Mouse (Mus musculus) fibroblast of lung, adult 2 months (primary cell): ENCODE results near the gene Slc25a27.

Experiments
- DNase-seq: peaks from one replicate; pipeline ENCODE4 v3.0.0-alpha.2; 2011; ENCODE audit warnings: low read depth

The Slc25a27 gene

DNA sequence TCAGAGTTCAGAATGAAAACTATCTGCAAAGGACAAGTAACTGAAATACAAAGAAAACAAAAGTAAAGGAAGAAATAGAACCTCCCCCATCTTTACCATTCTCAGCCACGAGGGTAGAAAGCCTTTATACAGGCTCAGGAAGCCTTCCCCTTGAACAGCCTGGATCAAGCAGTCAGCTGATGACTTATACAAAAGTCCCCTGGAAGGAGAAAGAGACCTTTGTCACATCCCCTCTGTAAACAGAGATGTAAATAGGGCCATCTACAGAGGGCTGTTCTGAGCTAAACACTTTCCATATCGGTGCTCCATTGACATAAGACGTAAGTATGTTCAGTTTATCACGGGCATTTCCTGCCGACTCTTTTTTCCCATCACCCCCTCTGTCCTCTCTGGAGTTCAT, 20.1 kb downstream of the Slc25a27 start:
- DNase-seq = no peak

DNA sequence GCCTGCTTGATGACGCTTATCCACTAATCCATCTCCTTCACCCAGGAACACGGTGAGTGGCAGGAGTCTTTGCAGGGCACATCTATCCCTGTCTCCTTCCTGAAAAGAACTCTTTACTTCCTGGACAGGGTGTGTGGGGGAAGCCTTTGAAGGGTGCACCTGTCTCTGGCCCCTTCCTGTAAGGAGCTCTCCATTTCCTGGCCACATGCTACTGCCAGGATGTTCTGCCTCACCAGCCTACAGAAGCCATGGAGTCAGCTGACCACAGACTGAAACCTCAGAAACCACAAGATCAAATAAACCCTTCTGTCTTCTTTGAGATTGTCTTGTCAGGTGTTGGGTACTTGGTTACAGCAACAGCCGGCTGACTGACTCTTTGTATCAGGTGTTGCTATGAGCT, 21.9 kb downstream of the Slc25a27 start:
- no peak for DNase-seq

DNA sequence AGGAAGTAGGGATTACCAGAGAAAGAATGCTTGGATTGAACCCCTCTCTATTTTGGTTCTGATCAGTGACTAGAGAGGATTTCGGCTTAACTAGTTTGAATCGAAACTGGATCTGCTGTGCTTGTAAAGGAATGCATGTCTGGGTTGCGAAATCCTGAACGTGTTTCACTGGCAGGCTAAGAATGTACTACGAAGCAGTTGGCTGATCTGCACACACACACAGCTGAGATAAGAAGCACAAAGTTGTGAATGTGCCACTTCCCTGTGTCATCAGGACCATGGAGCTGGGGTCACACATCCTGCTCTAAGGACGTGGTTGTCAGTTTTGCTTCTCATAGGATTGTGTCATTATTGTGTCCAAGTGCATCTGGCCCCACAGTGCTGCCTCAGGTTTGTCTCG, 22.6 kb downstream of the Slc25a27 start:
- DNase-seq = peak; percentile 41

DNA sequence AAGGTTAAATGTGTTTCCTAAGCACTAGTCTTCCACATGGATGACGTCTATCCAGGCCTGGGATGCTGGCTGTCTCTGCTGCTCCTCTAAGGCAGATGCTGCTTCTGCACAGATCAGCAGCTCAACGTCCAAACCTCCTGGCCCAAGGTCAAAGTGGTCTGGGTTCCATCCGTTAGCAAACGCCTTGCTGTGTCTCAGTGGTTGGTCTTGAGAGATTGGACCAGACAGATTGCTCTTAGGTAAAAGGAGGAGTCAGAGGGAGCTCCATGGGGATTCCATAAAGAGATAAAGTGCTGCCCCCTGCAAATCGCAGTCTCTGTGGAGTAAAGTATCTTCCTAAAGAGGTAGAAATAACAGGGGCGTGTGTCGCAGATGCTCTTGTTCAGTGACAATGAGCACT, 23.8 kb downstream of the Slc25a27 start:
- DNase-seq = no peak

DNA sequence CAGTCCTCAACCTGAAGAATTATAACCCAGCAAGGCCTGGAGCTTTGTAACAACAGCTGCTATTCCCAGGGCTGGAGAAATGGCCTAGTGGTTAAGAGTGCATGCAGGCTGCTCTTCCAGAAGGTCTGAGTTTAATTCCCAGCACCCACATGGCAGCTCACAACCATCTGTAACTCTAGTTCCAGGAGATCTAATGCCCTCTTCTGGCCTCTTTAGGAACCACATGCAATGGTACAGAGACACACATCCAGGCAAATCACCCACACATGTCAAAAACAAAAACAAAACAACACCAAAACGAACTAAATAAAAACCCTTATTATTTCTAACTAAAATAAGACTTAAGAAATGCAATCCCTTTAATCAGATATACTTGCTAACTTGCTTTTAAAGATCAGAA, 26.2 kb downstream of the Slc25a27 start:
- no peak for DNase-seq

DNA sequence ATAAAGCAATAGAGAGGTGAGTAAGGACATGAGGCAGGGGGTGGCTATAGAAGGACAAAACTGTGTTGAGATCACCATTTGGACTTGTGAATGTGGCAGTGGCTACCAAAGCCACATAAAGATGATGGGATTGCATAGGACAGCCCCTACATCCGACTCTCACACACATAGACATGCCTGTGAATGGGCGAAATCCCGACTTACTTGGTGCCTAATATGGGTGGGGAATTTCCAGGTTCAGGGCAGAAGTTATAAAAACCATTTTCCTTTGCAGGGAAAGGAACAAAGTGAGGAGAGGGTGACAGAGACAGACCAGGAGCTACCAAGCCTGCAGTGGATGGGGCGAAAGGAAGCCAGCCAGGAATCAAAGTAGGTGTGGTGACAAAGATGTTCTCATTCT, 29.9 kb downstream of the Slc25a27 start:
- DNase-seq = no peak

DNA sequence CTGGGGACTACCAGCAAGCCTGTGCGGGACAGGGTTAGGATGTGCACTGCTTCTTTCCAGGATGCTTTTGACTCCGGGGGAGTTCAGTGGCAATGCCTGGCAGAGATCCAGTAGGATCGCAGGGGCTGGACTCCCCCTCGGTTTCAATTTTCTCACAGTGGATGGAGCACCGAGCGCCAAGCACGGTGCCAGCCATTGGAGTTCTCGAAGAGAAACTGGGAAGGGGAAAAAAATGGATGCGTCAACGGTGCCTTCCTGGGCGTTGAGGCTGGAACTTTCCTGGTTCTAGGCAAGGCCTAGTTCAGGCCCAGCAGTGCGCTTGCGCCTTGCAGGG, 36.6 kb downstream of the Slc25a27 start:
- no peak for DNase-seq

DNA sequence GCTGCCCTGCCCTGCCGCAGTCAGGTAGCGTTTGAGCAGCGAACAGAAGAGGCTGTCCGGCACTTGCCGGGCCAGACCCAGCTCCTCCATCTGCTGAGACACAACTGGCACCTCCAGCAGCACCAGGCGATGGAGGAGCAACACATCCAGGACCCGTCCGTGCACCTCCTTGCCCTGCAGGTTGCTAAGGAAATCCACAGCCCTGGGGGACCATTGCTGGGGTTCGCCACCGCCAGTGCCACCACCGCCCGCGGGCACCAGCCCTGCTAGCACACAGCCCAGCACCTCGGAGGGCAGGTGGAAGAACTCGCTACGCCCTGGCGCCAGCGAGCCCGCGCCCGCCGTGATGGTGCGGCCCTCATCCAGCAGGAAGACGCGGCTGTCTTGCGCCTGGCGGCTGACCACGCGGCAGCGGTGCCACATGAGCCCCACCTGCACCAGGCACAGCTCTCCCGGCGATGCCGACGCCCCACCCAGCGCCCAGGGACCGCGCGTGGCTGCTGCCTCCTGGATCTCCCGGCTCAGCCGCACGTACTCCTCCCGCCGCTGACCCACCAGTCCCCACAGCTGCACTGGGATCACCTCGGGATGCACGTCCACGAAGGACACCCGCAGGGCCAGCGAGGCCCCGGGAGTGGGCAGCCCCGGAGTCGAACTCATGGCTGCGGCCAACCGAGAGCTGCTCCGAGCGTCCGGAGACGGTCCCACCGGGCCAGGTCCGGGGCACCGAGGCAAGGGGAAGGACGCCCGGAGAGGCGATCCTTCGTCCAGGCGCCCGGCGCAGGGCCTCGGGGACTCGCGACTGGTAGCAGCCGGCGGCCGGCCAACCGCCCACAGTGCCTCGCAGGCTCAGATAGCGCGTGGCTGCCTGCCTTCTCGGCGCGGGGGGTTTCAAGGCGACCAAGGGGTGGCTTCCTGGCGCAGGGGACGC, 37.3 kb downstream of the Slc25a27 start, which contains the start of gene Tdrd6:
Tdrd6 (minus strand) TSS at position 804 of the 931 bp plus-strand sequence.
- DNase-seq = no peak

DNA sequence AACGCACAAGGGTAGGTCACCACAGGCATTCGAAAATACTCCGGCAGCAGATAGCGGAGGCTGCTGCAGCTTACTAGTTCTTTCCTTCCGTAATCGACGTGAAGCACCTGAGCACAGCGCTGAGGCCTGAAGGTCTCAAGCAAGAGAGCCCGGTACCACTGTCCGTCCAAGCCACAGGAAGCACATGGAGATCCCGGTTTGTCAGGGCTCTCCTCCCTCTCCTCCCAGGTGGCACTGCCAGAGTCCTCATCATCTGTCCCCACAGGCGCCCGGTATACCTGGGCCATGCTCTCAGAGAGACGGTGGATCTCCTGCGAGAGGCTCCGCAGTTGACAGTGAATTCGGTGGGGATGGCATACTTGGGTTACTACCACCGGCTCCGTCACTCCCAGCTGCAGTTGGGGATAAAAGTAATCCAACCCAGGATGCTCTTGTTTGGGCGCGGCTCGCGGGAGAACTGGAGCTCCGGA, 38.0 kb downstream of the Slc25a27 start:
- DNase-seq = no peak

DNA sequence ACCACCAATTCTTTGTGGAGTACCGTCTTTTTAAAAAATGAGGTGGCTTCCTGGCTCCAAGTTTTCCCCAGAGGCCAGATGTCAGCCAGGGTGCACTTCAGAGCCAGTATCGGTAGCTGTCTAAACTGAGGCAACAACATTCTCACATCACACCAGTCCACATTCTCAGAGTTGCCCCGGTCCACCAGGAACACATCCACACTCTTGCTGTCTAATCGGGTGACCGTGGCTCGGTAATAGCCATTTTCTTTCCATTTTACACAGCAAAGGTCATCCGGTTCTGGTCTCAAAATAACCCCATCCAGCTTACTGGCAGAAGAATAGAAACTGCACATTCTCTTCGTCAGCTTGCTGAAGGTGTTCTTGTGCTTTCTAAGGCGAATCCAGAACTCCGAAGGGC, 38.8 kb downstream of the Slc25a27 start:
- DNase-seq = no peak

DNA sequence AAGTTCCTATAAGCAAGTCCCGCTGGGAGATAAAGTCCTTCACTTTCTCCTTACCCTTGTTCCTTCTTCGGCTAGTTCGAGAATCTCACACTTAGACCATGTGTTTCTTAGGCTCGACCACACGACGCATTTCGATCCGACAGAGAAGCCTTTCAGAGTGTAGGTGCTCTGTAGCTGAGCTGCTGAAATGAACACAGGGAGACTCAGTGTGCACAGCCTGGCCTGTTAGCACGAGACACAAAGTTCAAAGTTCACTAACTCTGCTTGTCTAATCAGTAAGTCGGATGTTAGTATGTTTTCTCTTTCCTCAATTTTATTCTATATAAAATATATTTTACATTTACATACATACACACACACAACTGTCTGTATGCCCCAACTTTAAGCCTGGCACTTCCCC, 44.9 kb downstream of the Slc25a27 start:
- DNase-seq = no peak

DNA sequence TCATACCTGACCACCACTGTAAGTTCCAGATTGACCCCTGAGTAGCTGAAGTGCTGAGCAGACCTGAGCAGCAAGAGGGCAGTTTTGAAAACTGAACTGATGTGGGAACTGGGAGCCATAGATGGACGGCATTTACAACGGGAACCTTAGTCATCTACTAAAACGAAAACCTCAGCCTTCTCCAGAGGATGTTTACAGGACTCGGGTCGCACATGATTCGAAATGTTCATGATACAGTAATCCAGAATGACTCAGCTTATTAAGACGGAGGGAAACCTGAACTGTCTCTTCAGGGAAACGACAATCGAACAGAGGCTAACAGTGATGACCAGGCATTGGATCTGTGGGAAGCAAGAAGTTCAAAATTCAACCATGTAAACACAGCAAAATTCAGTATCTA, 47.9 kb downstream of the Slc25a27 start:
- DNase-seq = no peak

DNA sequence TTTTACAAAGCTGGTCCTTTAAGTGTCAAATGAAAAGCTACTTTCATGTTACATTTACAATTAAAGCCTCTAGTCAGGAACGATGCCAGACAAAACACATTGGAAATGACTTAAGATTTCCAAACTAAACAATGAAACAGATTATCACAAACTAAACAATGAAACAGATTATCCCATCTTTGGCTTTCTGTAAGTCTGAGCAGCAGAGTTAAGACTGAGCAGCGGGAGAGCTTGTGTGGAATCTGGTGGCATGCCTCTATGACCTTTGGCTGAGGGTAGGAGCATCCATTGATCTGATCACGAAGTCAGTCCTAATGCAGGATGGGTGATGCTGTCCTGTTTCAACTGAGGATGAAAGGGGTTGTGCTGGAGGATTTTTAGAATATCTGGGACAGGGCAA, 54.8 kb downstream of the Slc25a27 start:
- DNase-seq = no peak

DNA sequence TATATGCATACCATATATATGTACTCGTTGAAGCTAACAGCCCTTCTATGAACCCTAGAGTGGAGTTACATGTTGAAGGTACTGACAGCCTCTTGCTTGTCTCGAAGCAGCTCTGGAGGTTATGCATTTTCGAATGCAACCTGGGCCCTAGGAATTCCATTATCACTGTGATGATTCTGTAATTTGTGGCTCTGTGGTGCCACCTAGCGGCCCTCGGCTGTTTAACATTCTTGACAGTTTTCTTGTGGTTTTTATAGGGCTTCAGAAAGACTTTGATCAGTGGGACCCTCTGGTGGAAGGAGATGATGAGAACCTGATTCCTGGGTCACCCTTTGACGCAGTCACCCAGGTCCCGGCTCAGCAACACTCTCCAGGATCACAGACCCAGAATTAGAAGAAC, 55.4 kb downstream of the Slc25a27 start:
- DNase-seq = peak; percentile 10

DNA sequence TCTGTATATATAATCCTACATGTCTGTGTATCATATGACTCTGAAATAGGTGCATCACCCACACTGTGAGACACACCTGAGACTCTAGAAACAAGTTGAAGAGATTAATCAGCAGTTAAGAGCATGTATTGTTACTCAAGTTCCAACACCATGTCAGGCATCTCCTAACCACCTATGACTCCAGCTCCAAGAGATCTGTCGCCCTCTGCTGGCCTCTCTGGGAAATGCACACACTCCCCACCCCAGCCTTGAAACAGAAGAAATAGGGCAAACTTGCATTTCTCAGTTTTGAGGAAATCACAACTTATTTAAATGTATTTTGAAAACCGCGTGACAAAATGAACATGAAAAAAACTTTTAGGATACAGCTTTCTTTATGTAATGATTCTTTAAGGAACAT, 60.3 kb downstream of the Slc25a27 start:
- DNase-seq = peak; percentile 34

DNA sequence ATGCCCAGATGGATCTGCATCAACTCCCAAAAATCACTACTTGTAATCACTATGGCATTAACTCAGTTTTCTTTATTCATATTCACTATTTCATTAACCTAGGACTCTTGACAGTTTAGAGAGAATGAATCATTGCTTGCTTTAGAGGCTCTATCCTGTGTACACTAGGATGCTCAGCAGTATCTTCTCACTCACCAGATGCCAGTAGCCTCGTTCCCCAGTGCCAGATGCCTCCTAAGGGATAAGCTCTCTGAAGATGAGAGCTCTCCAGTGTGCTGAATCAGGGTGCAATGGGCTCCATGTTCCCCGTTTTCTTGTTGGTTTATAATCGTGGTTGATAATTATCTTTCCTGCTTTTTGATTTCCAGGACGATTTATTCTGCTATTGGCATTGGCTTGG, 68.3 kb downstream of the Slc25a27 start:
- DNase-seq = no peak

DNA sequence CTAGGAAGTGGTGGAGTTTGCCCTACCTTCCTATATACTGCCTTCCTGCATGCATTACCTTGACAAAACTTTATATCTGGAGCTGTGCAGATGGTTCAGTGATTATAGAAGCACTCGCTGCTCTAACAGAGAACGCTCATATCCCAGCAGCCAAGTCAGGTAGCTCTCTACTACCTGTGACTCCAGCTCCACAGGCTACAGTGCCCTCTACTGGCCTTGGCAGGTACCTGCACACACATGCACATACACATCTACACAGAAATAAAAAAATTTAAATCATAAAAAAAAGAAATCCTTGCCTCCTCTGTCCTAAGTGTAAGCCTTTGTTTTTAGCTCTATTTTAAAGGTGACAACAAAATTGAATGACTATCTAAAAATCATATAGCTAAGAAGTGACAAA, 69.3 kb downstream of the Slc25a27 start:
- no peak for DNase-seq

DNA sequence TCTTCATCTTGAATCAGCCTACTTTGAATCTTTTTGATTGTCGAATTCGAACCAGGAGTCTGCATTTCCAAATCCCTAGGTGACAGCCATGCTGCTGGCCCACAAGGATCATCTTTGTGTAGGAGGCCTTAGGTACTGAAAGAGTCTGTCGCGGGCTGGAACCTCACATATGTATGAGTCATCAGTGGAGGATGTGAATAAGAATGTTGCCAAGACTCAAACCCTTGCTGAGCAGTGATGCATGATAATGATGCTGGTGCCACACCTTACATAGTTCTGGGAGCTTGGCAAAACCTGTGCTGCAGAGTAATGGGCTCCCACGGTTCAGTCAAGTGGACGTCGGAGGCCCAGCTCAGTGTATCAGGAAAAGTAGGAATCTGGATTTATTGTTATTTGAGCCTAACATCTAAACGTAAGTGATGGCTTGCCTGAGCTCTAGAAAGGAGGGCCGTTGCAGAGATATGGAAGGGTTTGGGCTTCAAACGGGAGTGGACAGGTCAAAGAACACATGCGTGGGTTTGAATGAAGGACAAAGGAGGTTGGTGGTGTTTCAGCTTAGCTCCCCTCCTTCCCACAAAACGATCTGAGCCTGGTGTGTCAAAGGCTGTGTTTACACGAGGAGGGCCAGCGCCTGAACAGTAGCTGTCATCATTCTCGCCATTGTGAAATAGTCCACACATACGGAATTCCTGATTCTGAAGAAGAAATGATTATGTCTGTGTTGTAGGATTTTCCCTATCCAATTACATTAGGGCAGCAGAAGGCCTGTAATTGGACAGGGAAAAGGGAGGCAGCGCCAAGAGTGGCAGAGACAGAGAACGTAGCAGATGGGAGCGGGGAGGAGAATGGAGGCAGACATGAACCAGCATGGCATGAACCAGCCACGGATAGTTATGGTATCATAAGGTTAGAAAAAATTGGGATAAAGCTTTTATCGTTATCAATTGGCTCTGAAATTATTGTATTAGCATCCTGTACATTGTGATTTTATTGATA, 74.4 kb downstream of the Slc25a27 start:
- no peak for DNase-seq
